Mouse (Mus musculus) embryonic facial prominence, embryonic 15.5 days (tissue): ENCODE measurements around the gene Setd6. TPM values are rescaled to one million over a fixed set of nuclear protein-coding genes. Genes with fewer than 3 reads are reported as not detected.

Experiments used
- ATAC-seq: fragments of 200-750 bp; cut with Nextera tagmentation; 2 replicates; pipeline ENCODE4 v1.8.0; 2017; ENCODE audit warnings: low read depth, moderate TSS enrichment; ENCODE audit not compliant: insufficient number of reproducible peaks, low FRiP score, low TSS enrichment
- H3K27ac ChIP-seq: fragments of 300-500 bp; sonication (generic); replicated peaks from 2 replicates; pipeline ENCODE4 v1.5.1; 2015; ENCODE audit warnings: mild to moderate bottlenecking, inconsistent platforms
- H3K27me3 ChIP-seq: fragments of 300-500 bp; sonication (generic); 2 replicates; pipeline ENCODE4 v1.6.1; 2015; ENCODE audit warnings: inconsistent platforms
- H3K36me3 ChIP-seq: fragments of 300-500 bp; sonication (generic); 2 replicates; pipeline ENCODE4 v1.6.1; 2015; ENCODE audit warnings: mild to moderate bottlenecking, inconsistent platforms
- H3K4me1 ChIP-seq: fragments of 300-500 bp; sonication (generic); 2 replicates; pipeline ENCODE4 v1.6.1; 2015; ENCODE audit warnings: inconsistent platforms
- H3K4me2 ChIP-seq: fragments of 300-500 bp; sonication (generic); replicated peaks from 2 replicates; pipeline ENCODE4 v1.6.1; 2015; ENCODE audit warnings: mild to moderate bottlenecking, inconsistent platforms
- H3K4me3 ChIP-seq: fragments of 300-500 bp; sonication (generic); replicated peaks from 2 replicates; pipeline ENCODE4 v1.5.1; 2015; ENCODE audit warnings: mild to moderate bottlenecking, inconsistent platforms
- H3K9ac ChIP-seq: fragments of 300-500 bp; sonication (generic); 2 replicates; pipeline ENCODE4 v1.6.1; 2015; ENCODE audit warnings: inconsistent platforms
- H3K9me3 ChIP-seq: fragments of 300-500 bp; sonication (generic); replicated peaks from 2 replicates; pipeline ENCODE4 v1.6.1; 2016; ENCODE audit warnings: inconsistent platforms
- WGBS: fragments of 180-500 bp; shearing (Covaris S2); methylation state at CpG from one replicate; pipeline ENCODE4 v1.1.7; 2015; 5-methylcytosine and 5-hydroxymethylcytosine counted together
- microRNA-seq: library from miRNA; unstranded; fragments of <30 nt; microRNA quantifications from one replicate; pipeline ENCODE4, GENCODE M21; 2016; ENCODE audit warnings: borderline number of aligned reads
- polyA plus RNA-seq: library from polyadenylated mRNA; unstranded; fragments of >200 nt; fragmentation: Nextera tagmentation; extraction: Ambion mirVana; gene quantifications from 2 replicates; pipeline ENCODE4 v1.2.1, GENCODE M21; 2015

Setd6 gene
- polyA plus RNA-seq, 1 experiment from 2014 or later: 22.5 TPM

GRCm38 (mm10) chr8:95764133-95764532 is 48.5 kb downstream of the Setd6 start:
- no peaks in the 10 kb centered on the region for H3K27me3 ChIP-seq
- no peak overlapping the region for H3K27ac ChIP-seq
- ATAC-seq: no peak
- WGBS: 93% methylated on average over 1 of the region's 1 CpGs
- H3K9ac ChIP-seq: no peak overlapping the region
- H3K4me1 ChIP-seq: no peaks in the 10 kb centered on the region
- H3K9me3 ChIP-seq: no peaks in the 10 kb centered on the region
- peaks cover 79% of the 10 kb centered on the region for H3K36me3 ChIP-seq
- no peak overlapping the region for H3K4me3 ChIP-seq
- no peak overlapping the region for H3K4me2 ChIP-seq

Small RNAs within 50 kb of the gene (microRNA-seq; reads per million reads assigned to microRNA genes)
- 0.86 reads per million for gene Mir7073

Other genes starting within 250 kb of the Setd6 start
- gene Csnk2a2, start 225.8 kb upstream of the Setd6 start, polyA plus RNA-seq: 11.2 and 14.6 TPM in 2 replicates
- 7.5 and 12.8 TPM in 2 replicates for gene Ccdc113, start 181.8 kb upstream of the Setd6 start, polyA plus RNA-seq
- gene Prss54, start 139.5 kb upstream of the Setd6 start, polyA plus RNA-seq: not detected in 2 replicates
- gene Gins3, start 82.4 kb upstream of the Setd6 start, polyA plus RNA-seq: 17.3 and 18.9 TPM in 2 replicates
- 27.5 and 28.7 TPM in 2 replicates for gene Ndrg4, start 38.9 kb upstream of the Setd6 start, polyA plus RNA-seq
- 49.6 and 52.4 TPM in 2 replicates for gene Cnot1, start 91.6 kb downstream of the Setd6 start, polyA plus RNA-seq
- gene Sap18b, start 109.5 kb downstream of the Setd6 start, polyA plus RNA-seq: 311 and 322 TPM in 2 replicates
- 13.8 and 17.2 TPM in 2 replicates for gene Slc38a7, start 137.7 kb downstream of the Setd6 start, polyA plus RNA-seq
- 137 and 145 TPM in 2 replicates for gene Got2, start 172.7 kb downstream of the Setd6 start, polyA plus RNA-seq